Mouse (Mus musculus): ENCODE measurements at regions not wholly inside any gene's neighbourhood (a gene's known extent, or its start where the extent isn't known, plus 50 kb on each side); places are given as distances from the start of the nearest gene placed in this dataset.

DNA sequence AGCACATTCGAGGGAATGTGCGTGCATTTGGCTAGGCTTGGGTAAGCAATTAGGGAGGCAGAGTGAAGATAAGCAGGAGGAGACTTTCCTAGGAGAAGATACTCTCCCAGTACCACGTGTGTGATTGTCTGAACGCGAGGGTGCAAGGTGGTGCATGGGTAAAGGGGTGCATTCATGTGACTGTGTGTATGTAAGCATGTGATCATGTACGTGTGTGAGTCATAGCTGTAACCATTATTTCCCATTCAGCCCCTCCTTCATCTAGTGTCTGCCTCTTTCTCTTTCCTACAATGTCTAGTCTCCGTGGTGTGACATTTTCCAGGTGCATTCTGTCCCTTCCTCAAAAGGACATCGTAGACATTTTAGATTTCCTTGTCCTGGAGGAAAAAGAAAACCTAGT is 273.8 kb downstream of the Hivep2 start:
- DNase-seq (ENCODE audit: low spot score) (no peak), ATAC-seq (ENCODE audit: low FRiP score) (no peak)
- Histone ChIP-seq H3K36me3 (ENCODE audit: insufficient read depth, low read length) (no peaks in the 10 kb centered on the region), H3K4me3 (ENCODE audit: low read depth, low read length) (no peak overlapping the region), H3K27ac (ENCODE audit: low read depth, low read length) (no peak overlapping the region), H3K4me2 (ENCODE audit: low read depth, low read length, poor library complexity, severe bottlenecking) (no peak overlapping the region), H3K4me1 (ENCODE audit: insufficient read depth, low read length) (no peaks in the 10 kb centered on the region), H3K9ac (replicated peaks; ENCODE audit: low read length, poor library complexity, severe bottlenecking) (no peak overlapping the region), H3K27me3 (ENCODE audit: insufficient read depth, low read length) (no peaks in the 10 kb centered on the region), H3K9me3 (ENCODE audit: low read length) (no peaks in the 10 kb centered on the region)
- 90% methylated on average over 8 of the region's 8 CpGs for WGBS
- no peak for TF ChIP-seq CTCF (IDR thresholded peaks at IDR 0.05)

DNA sequence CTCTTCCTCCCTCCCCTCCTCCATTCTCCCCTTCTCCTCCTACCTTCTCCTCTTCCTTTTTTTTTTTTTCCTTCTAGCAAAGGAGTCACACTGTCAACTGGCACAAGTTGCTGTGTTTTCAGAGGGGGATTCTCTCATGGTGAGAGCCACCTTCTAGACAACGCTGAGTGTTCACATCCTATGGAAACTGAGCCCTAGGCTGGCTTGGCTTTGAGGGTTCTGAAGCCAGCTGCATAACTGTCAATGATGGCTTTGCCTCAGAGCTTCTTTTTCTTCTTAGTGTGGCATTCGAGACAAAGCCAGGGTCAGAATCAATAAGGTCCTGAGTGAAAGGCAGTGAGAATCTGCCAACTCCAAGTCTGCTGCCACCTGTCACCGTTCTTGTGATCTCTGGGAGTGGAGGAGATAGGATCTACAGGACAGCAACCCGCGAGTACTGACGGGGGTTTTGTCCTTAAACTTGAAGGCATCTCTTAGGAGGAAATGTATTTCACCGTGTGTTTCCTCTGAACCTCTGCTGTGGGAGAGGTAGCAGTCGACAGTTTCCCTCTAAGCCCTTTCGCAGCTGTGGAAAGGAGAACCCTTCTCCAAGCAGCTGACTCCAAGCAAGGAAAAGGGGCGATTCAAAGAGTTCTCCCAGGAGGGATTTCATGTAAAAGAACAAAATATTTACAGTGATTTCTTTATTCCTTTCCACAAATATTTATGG is 269.2 kb downstream of the Hivep2 start:
- 63% methylated on average over 10 of the region's 10 CpGs for WGBS
- Histone ChIP-seq H3K4me1 (ENCODE audit: insufficient read depth, low read length) (no peaks in the 10 kb centered on the region), H3K4me3 (ENCODE audit: low read depth, low read length) (no peak overlapping the region), H3K27me3 (ENCODE audit: insufficient read depth, low read length) (no peaks in the 10 kb centered on the region), H3K27ac (ENCODE audit: low read depth, low read length) (no peak overlapping the region), H3K9ac (replicated peaks; ENCODE audit: low read length, poor library complexity, severe bottlenecking) (no peak overlapping the region), H3K36me3 (ENCODE audit: insufficient read depth, low read length) (no peaks in the 10 kb centered on the region), H3K4me2 (ENCODE audit: low read depth, low read length, poor library complexity, severe bottlenecking) (no peak overlapping the region), H3K9me3 (ENCODE audit: low read length) (no peaks in the 10 kb centered on the region)
- ATAC-seq (ENCODE audit: low FRiP score), result no peak
- DNase-seq (ENCODE audit: low spot score), result no peak
- TF ChIP-seq CTCF (IDR thresholded peaks at IDR 0.05), result no peak

DNA sequence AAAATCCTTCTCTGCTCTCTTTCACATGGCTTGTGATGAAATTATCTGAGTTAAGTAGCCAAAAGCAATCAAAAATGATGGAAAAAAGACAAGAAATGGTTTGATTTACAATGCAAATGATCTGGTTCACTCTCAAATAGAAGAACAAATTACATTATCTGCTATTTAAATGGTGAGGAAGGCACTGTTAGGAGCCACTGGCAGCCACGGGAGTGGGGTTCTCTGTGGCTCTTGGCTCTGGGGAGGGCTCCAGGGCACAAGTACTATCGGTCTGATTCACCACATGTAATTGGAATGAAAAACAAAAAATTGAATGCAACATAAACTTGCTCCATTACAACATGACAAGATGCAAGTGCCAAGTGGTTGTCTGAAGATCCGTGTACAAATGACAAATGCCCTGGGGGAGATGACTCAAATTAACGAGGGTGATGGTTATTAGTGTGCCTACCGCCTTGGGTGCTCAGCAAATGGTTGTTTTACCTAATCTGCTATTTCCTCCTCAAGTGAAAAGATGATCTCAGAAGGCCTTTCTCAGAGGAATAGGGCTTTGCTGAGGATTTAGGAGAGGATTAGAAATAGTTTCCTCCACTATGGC is 268.2 kb downstream of the Hivep2 start:
- Histone ChIP-seq H3K9me3 (ENCODE audit: low read length) (no peaks in the 10 kb centered on the region), H3K36me3 (ENCODE audit: insufficient read depth, low read length) (no peaks in the 10 kb centered on the region), H3K4me2 (ENCODE audit: low read depth, low read length, poor library complexity, severe bottlenecking) (no peak overlapping the region), H3K27ac (ENCODE audit: low read depth, low read length) (no peak overlapping the region), H3K4me3 (ENCODE audit: low read depth, low read length) (no peak overlapping the region), H3K27me3 (ENCODE audit: insufficient read depth, low read length) (no peaks in the 10 kb centered on the region), H3K4me1 (ENCODE audit: insufficient read depth, low read length) (no peaks in the 10 kb centered on the region), H3K9ac (replicated peaks; ENCODE audit: low read length, poor library complexity, severe bottlenecking) (no peak overlapping the region)
- DNase-seq (ENCODE audit: low spot score) (no peak), ATAC-seq (ENCODE audit: low FRiP score) (no peak)
- no peak for TF ChIP-seq CTCF (IDR thresholded peaks at IDR 0.05)
- 40% methylated on average over 5 of the region's 5 CpGs for WGBS

DNA sequence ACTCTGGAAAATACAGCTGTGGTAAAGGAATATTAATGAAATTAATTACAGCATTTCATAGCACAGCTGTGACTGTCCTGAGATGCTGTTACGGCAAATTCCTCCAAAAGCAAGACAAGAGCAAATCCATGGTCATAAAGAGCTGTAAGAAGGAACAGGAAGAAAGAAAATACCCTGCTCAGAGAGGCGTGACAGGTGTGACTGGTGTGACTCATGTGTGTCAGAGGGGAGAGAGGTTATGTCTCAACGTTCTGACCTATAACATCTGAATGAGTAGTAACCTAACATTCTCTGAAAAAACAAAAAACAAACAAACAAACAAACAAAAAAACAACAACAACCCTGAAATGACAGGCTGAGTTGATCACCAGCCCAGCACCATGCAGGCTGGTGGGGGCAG is 267.5 kb downstream of the Hivep2 start:
- no peaks in the 10 kb centered on the region for H3K36me3 ChIP-seq (ENCODE audit: insufficient read depth, low read length)
- H3K9ac ChIP-seq (replicated peaks; ENCODE audit: low read length, poor library complexity, severe bottlenecking), result no peak overlapping the region
- no peaks in the 10 kb centered on the region for H3K27me3 ChIP-seq (ENCODE audit: insufficient read depth, low read length)
- ATAC-seq (ENCODE audit: low FRiP score) (no peak), DNase-seq (ENCODE audit: low spot score) (no peak)
- H3K4me3 ChIP-seq (ENCODE audit: low read depth, low read length), result no peak overlapping the region
- TF ChIP-seq CTCF (IDR thresholded peaks at IDR 0.05), result no peak
- H3K9me3 ChIP-seq (ENCODE audit: low read length), result no peaks in the 10 kb centered on the region
- no peak overlapping the region for H3K27ac ChIP-seq (ENCODE audit: low read depth, low read length)
- H3K4me2 ChIP-seq (ENCODE audit: low read depth, low read length, poor library complexity, severe bottlenecking), result no peak overlapping the region
- 80% methylated on average over 3 of the region's 3 CpGs for WGBS
- no peaks in the 10 kb centered on the region for H3K4me1 ChIP-seq (ENCODE audit: insufficient read depth, low read length)

DNA sequence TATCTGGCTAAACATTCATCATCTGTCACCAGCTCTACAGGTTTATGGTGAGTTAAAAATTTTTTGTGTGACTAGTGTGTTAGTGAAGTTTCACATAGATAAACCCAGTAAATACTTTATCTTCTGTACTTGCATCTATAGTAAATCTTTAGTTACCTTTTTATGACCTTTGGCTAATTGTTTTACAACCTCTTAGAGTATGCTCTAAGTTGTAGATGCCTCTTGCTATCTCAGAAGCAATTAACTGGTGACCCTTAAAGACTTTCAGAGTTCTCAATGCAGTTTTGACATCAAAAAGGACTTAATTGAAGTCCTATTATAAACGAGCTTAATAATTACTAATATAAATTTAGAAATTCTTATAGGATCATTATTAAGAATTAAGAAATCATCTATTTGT is 265.6 kb downstream of the Hivep2 start:
- H3K4me1 ChIP-seq (ENCODE audit: insufficient read depth, low read length), result no peaks in the 10 kb centered on the region

DNA sequence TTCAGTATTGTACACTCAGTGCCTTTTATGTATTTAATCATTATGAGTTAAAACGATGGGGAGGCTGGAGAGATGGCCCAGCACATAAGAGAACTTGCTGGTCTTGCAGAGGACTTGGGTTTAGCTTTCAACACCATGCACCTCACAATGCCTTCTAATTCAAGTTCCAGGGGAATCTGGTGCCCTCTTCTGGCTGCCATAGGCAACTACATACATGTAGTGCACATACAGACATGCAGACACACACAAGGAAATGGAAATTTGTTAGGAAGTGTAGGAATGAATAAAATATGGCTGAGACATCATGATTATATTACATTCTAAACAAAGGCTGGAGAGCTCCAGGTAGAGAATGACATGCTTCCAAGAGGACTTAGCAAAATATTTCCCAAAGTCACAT is 251.4 kb downstream of the Hivep2 start:
- ATAC-seq (ENCODE audit: low FRiP score) (no peak), DNase-seq (ENCODE audit: low spot score) (no peak)
- H3K27me3 ChIP-seq (ENCODE audit: insufficient read depth, low read length), result no peaks in the 10 kb centered on the region
- no peaks in the 10 kb centered on the region for H3K4me1 ChIP-seq (ENCODE audit: insufficient read depth, low read length)
- H3K27ac ChIP-seq (ENCODE audit: low read depth, low read length), result no peak overlapping the region
- H3K9me3 ChIP-seq (ENCODE audit: low read length), result no peaks in the 10 kb centered on the region
- no peak overlapping the region for H3K4me2 ChIP-seq (ENCODE audit: low read depth, low read length, poor library complexity, severe bottlenecking)
- no peaks in the 10 kb centered on the region for H3K36me3 ChIP-seq (ENCODE audit: insufficient read depth, low read length)
- TF ChIP-seq CTCF (IDR thresholded peaks at IDR 0.05), result peak; percentile 30
- H3K4me3 ChIP-seq (ENCODE audit: low read depth, low read length), result no peak overlapping the region
- H3K9ac ChIP-seq (replicated peaks; ENCODE audit: low read length, poor library complexity, severe bottlenecking), result no peak overlapping the region
- 88% methylated on average over 1 of the region's 1 CpGs for WGBS

More for the DNA sequence above, 265.6 kb downstream of the Hivep2 start:
- no peaks in the 10 kb centered on the region for H3K9me3 ChIP-seq (ENCODE audit: low read length)
- H3K27ac ChIP-seq (ENCODE audit: low read depth, low read length), result no peak overlapping the region
- no peak overlapping the region for H3K4me2 ChIP-seq (ENCODE audit: low read depth, low read length, poor library complexity, severe bottlenecking)
- no peak overlapping the region for H3K9ac ChIP-seq (replicated peaks; ENCODE audit: low read length, poor library complexity, severe bottlenecking)
- no peak for DNase-seq (ENCODE audit: low spot score)
- no peak for TF ChIP-seq CTCF (IDR thresholded peaks at IDR 0.05)
- 84% methylated on average over 1 of the region's 1 CpGs for WGBS
- no peaks in the 10 kb centered on the region for H3K36me3 ChIP-seq (ENCODE audit: insufficient read depth, low read length)
- H3K4me3 ChIP-seq (ENCODE audit: low read depth, low read length), result no peak overlapping the region
- H3K27me3 ChIP-seq (ENCODE audit: insufficient read depth, low read length), result no peaks in the 10 kb centered on the region
- ATAC-seq (ENCODE audit: low FRiP score), result no peak

Measured in midbrain, postnatal 0 days (tissue).